Mouse (Mus musculus) testis, adult 2 months (tissue): ENCODE measurements at regions not wholly inside any gene's neighbourhood (a gene's known extent, or its start where the extent isn't known, plus 50 kb on each side); places are given as distances from the start of the nearest gene placed in this dataset.

ENCODE experiments used
- CTCF ChIP-seq: fragments of 200-500 bp; IDR thresholded peaks from 2 replicates; pipeline ENCODE4 v1.5.1; 2012; ENCODE audit warnings: low read depth, mild to moderate bottlenecking, inconsistent platforms, low read length, moderate library complexity; ENCODE audit not compliant: control insufficient read depth, insufficient read depth, insufficient replicate concordance
- POLR2A ChIP-seq: fragments of 200-500 bp; IDR thresholded peaks from 2 replicates; pipeline ENCODE4 v1.6.1; 2012; ENCODE audit warnings: low read depth, mild to moderate bottlenecking, inconsistent platforms, low read length, moderate library complexity; ENCODE audit not compliant: control insufficient read depth

DNA sequence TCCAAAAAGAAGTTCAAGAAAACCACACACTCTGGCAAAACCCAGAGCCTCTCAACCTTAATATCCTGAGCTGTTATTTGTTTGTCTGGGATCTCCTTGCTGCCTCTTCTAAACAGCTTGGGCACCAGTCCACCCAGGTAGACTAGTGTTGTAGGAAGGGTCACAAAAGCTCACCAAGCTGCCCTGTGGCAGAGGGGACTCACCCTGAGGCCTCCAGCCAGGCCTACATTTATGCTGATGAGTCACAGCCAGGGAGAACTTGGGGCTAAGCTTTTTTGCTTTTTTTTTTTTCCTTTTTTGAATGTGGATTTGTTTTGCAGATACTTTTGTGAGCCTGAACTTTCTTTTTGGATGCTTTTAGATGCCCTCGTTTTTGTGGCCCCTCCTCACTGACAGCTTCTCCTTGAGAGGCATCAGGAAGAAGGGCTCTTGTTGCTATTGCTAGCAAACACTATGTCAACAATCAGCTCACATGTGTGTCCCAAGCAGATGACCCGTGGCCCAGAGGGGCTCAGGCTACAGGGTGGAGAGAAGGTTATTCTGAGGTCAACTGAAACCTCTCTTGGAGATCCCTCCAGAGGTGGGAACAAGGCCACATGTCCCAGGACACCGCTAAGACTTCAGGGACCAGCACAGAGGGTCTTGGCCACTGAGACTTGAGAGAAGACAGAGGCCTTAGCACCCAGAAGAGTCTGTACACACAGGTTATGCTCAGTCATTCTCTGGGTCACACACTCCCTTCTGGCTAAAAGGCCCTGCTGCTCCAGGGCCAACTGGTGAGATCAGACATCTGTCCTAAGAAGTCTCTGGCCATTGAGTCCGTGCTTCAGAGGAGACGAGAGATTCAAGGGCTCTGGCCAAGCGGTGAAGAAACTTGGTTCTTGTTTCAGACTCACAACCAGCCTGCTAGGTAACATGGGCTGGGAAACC lies 50.3 kb upstream of the Itga11 start:
- TF ChIP-seq CTCF (no peak), POLR2A (no peak)
